Mouse (Mus musculus) ES-E14 (cell line): ENCODE results near the gene Actn3.

Experiments
- HCFC1 ChIP-seq: IDR thresholded peaks from 2 replicates; pipeline ENCODE4 v1.6.1; 2012; ENCODE audit warnings: low read length, inconsistent platforms, borderline replicate concordance; ENCODE audit not compliant: insufficient read depth
- ZC3H11A ChIP-seq: IDR thresholded peaks from 2 replicates; pipeline ENCODE4 v1.6.1; 2012; ENCODE audit warnings: low read depth, mild to moderate bottlenecking, inconsistent platforms, low read length, borderline replicate concordance
- ZNF384 ChIP-seq: IDR thresholded peaks from 2 replicates; pipeline ENCODE4 v1.6.1; 2012; ENCODE audit warnings: low read depth, low read length, inconsistent platforms

DNA sequence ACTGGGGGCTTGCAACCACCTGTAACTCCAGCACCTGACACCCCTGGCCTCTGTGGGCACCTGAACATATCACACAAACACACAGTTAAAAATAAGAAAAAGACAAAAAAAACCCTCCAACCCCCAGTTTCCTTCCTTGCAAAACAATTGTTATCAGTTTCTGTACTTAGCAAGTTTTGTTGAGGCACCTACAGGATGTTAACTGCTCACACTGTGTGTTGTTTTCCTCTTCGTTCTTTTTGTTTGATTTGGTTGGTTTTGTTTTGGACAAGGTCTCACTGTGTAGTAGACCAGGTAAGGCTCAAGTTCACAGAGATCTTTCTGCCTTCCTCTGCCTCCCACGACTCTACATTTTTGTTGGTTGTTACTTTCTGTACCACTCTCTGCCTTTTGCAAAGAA lies 35.1 kb downstream of the Actn3 start:
- TF ChIP-seq ZC3H11A = no peak
- TF ChIP-seq ZNF384 = no peak
- TF ChIP-seq HCFC1 = no peak
